Mouse (Mus musculus) adrenal gland, postnatal 10 days (tissue): ENCODE measurements around the gene Arhgap31. TPM values are rescaled to one million over a fixed set of nuclear protein-coding genes. Genes with fewer than 3 reads are reported as not detected.

Experiments
- total RNA-seq, 2 experiments: library from RNA; stranded (reverse); gene quantifications; 2 replicates each; pipeline ENCODE4 v1.2.3; 2021

Gene Arhgap31
- total RNA-seq, 2 experiments from 2014 or later, result 31.6 to 36.3 TPM

Other genes with a start within 250 kb of the Arhgap31 start
- 10 to 100 TPM; 43.5 to 52.7 TPM for gene Timmdc1, start 190.6 kb downstream of the Arhgap31 start, total RNA-seq
- gene Poglut1, start 163.0 kb downstream of the Arhgap31 start, total RNA-seq, result 10 to 100 TPM; 20.4 to 25.6 TPM
- gene Tmem39a, start 154.6 kb downstream of the Arhgap31 start, total RNA-seq, result 10 to 100 TPM; 57.2 to 60.1 TPM
- 10 to 100 TPM; 11.9 to 12.0 TPM for gene B4galt4, start 29.0 kb upstream of the Arhgap31 start, total RNA-seq
- 1 to 10 TPM; 4.9 to 5.7 TPM for gene Upk1b, start 87.1 kb upstream of the Arhgap31 start, total RNA-seq
- gene 4930435E12Rik, start 115.5 kb upstream of the Arhgap31 start, total RNA-seq, result not detected
- 10 to 100 TPM; 17.1 to 23.9 TPM for gene Igsf11, start 179.4 kb upstream of the Arhgap31 start, total RNA-seq